Comparison of ENCODE assay signal across 8 mouse cellular contexts in the genomic region with DNA sequence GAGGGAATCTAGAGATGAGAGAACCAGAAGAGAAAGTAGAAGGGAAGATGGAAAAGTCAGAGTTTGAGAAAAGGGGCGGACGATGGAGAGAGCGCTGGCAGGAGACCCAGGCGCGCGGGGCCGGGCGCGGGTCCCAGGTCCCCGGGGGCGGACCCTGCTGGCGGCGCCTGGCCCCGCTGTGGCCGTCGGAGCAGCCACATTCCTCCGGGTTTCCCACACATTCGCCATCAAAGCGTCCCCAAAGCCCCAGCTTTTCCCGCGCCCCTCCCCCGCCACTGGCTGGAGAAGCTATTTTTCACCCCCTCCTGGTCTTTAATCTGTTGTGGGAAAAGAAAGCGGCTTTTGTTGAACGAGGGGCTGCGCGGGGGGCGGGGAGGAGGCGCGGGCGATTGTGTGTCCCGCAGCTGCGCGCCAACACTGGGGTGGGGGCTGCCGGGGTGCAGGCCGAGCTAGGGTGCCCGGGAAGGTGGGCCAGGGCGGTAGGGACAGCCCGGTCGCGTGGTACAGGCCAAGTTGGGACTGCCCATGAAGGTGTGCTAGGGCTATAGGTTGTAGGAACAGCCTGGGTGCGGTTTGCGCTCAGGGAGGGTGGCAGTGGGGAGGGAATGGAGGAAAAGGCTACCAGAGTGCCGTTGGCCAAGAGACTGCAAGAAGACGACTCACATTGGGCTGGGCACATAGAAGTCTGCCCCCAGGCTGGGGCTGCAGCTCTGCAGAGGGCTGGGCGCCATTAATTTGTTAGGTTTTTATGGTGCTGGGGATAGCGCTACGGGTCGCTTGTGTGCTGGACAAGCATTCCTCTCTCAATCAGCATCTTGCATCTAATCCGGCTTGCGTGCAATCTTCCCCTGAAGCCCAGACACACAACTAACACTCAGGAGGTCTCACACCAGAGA. TPM values are rescaled to one million over a fixed set of nuclear protein-coding genes. Genes with fewer than 3 reads are reported as not detected.
DNase-seq lines count a peak whose midpoint lies in the region; ATAC-seq lines count a peak whose summit lies in the region.

No protein-coding gene starts in this region.

- peak overlapping the region; percentile 63 for H3K27ac ChIP-seq in liver, embryonic 13.5 days

- peaks cover 91% of the 10 kb centered on the region for H3K27me3 ChIP-seq in liver, embryonic 13.5 days

- peak; percentile 55 for DNase-seq in layer of hippocampus, adult 11-12 months (ENCODE audit: low spot score)
- DNase-seq in layer of hippocampus, adult 9-10 months (ENCODE audit: low spot score) = no peak
- DNase-seq in brain, adult 2 months (ENCODE audit: low read depth, low spot score) = peak; percentile 58
- DNase-seq in gastrocnemius, postnatal 25 days = peak; percentile 59
- DNase-seq in kidney, adult 9 months = peak; percentile 32
- no peak for DNase-seq in liver, embryonic 13.5 days
- peak; percentile 59 for DNase-seq in retina, postnatal 7 days (ENCODE audit: low read depth, low spot score)
- DNase-seq in thymus, postnatal 25 days = no peak

- no peaks in the 10 kb centered on the region for H3K9me3 ChIP-seq in liver, embryonic 13.5 days (replicated peaks)

- H3K4me2 ChIP-seq in liver, embryonic 13.5 days = peak overlapping the region; percentile 59

- no peaks in the 10 kb centered on the region for H3K36me3 ChIP-seq in liver, embryonic 13.5 days

- peak overlapping the region; percentile 39; the same call in 1 of the 2 replicates for H3K9ac ChIP-seq in liver, embryonic 13.5 days

- 5% methylated on average over 50 of the region's 50 CpGs for WGBS in liver, embryonic 13.5 days (ENCODE audit: insufficient replicate concordance)

- no peak for ATAC-seq in liver, embryonic 13.5 days (ENCODE audit: low read depth)

- H3K4me1 ChIP-seq in liver, embryonic 13.5 days (replicated peaks) = peaks cover 27% of the 10 kb centered on the region

- H3K4me3 ChIP-seq in liver, embryonic 13.5 days (replicated peaks) = peak overlapping the region; percentile 39

RNA-seq across cellular contexts. Expression of a gene that starts 8.1 kb away (rescaled TPM):
- total RNA-seq in gastrocnemius, postnatal 25 days (2021) = 10 to 100 TPM; 13.5 to 21.2 TPM
- 48.1 and 51.3 TPM in 2 replicates for polyA plus RNA-seq in liver, embryonic 13.5 days (2015; fragmentation: Nextera tagmentation; extraction: Ambion mirVana)

RNA-seq across cellular contexts. Expression of a gene that starts 37.0 kb away (rescaled TPM):
- total RNA-seq in gastrocnemius, postnatal 25 days (2021) = 1 to 10 TPM; 1.8 to 3.5 TPM
- polyA plus RNA-seq in liver, embryonic 13.5 days (2015; fragmentation: Nextera tagmentation; extraction: Ambion mirVana) = 64.7 and 72.1 TPM in 2 replicates

Comparison
In these comparisons a context has a peak if more than half of its experiments do, and no peak if none do; other contexts are left out.
1. DNase-seq: peak in layer of hippocampus, adult 11-12 months (single experiment), brain, adult 2 months (single experiment), gastrocnemius, postnatal 25 days (single experiment), kidney, adult 9 months (single experiment) and retina, postnatal 7 days (single experiment); none in layer of hippocampus, adult 9-10 months (single experiment), liver, embryonic 13.5 days (single experiment) and thymus, postnatal 25 days (single experiment).